Comparison of ENCODE assay signal across 8 mouse cellular contexts in the genomic region with DNA sequence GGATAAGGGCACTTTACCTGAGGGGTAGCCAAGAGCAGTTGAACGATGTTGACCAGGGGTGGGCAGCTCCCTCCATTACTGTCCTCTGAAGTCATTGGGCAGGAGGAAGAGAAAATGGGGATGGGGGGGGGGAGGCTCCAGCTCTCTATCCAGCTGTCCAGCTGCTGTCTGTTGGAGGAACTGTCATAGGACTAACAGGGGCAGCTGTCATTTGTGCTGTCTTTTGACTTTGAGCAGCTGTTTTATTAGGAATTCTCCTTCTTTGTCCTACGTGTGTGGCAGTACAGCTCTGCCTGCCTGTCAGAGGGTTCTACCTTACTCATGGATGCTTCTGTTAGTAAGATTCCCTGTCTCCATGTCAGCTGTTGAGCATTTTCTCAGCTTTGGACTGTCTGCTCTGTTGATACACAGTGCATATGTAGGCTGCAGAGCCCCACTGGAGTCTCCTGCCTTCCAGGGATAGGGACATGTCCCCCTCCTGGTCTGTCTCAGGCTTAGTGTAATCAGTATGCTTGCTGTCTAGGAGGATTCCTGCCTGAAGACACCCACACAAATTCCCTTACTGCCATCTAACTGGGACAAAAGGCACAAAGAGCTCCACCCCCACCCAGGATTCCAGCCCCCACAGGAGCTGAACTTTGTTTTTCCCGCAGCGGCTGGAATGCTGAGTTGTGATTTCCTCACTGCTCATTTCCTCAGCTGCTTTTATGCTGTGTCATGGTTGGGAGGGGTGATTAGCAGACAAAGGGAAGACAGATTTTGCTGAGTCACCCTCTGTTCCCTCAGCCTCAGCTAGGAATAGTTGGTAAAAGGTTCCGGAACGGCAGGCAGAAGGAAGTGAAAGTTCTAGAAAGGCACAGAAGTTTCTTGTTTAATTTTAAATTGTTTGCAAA. TPM values are rescaled to one million over a fixed set of nuclear protein-coding genes. Genes with fewer than 3 reads are reported as not detected.
DNase-seq lines count a peak whose midpoint lies in the region; ATAC-seq and TF ChIP-seq lines count a peak whose summit lies in the region.

No protein-coding gene starts in this region.

- no peak for ATAC-seq in forebrain, embryonic 14.5 days
- peak; percentile 24 for ATAC-seq in heart, embryonic 16.5 days (replicated peaks; ENCODE audit: extremely low read depth, insufficient read depth, low FRiP score)
- ATAC-seq in liver, embryonic 11.5 days (replicated peaks; ENCODE audit: low FRiP score): peak; percentile 40; the same call in 1 of the 2 replicates
- ATAC-seq in monocyte, adult 5-6 weeks (replicated peaks; ENCODE audit: insufficient number of reproducible peaks, low FRiP score, low TSS enrichment, poor library complexity, severe bottlenecking): peak; percentile 53

- H3K9me3 ChIP-seq in forebrain, embryonic 14.5 days (replicated peaks; ENCODE audit: control insufficient read depth, low read length): no peaks in the 10 kb centered on the region
- H3K9me3 ChIP-seq in heart, embryonic 16.5 days (replicated peaks; ENCODE audit: control insufficient read depth, low read length): no peaks in the 10 kb centered on the region
- no peaks in the 10 kb centered on the region for H3K9me3 ChIP-seq in liver, embryonic 11.5 days (ENCODE audit: control insufficient read depth, low read length)

- DNase-seq in 3T3-L1 (ENCODE audit: low read depth, low spot score): peak; percentile 99
- peak; percentile 88 for DNase-seq in adrenal gland, adult 2 months
- DNase-seq in forebrain, embryonic 14.5 days (ENCODE audit: low spot score): peak; percentile 84
- peak; percentile 90 to 93 for DNase-seq in kidney, postnatal 25 days
- DNase-seq in liver, embryonic 11.5 days (ENCODE audit: low spot score): peak; percentile 71

- no peak overlapping the region for H3K4me2 ChIP-seq in forebrain, embryonic 14.5 days (ENCODE audit: low read length)
- H3K4me2 ChIP-seq in heart, embryonic 16.5 days (ENCODE audit: low read depth, low read length): peak overlapping the region; percentile 53
- peak overlapping the region; percentile 37 for H3K4me2 ChIP-seq in liver, embryonic 11.5 days

- no peak for TF ChIP-seq POLR2A in testis, adult 2 months (IDR thresholded peaks at IDR 0.05; ENCODE audit: control insufficient read depth, low read depth, low read length)

- no peak overlapping the region for H3K4me3 ChIP-seq in forebrain, embryonic 14.5 days (ENCODE audit: low read depth, low read length)
- peak overlapping the region; percentile 6 for H3K4me3 ChIP-seq in heart, embryonic 16.5 days (ENCODE audit: low read length)
- H3K4me3 ChIP-seq in liver, embryonic 11.5 days (ENCODE audit: low read depth, low read length): no peak overlapping the region
- no peak overlapping the region for H3K4me3 ChIP-seq in testis, adult 2 months (ENCODE audit: control insufficient read depth, low read depth, low read length)

- 29% methylated on average over 6 of the region's 6 CpGs for WGBS in forebrain, embryonic 14.5 days
- WGBS in heart, embryonic 16.5 days: 8% methylated on average over 6 of the region's 6 CpGs
- WGBS in liver, embryonic 11.5 days: 10% methylated on average over 6 of the region's 6 CpGs

- H3K36me3 ChIP-seq in forebrain, embryonic 14.5 days (ENCODE audit: control insufficient read depth, insufficient read depth, low read length): no peaks in the 10 kb centered on the region
- no peaks in the 10 kb centered on the region for H3K36me3 ChIP-seq in heart, embryonic 16.5 days (ENCODE audit: control insufficient read depth, insufficient read depth)
- H3K36me3 ChIP-seq in liver, embryonic 11.5 days (ENCODE audit: control insufficient read depth, insufficient read depth, low read length): no peaks in the 10 kb centered on the region
- no peaks in the 10 kb centered on the region for H3K36me3 ChIP-seq in testis, adult 2 months (ENCODE audit: control insufficient read depth, insufficient read depth, low read length)

- H3K4me1 ChIP-seq in forebrain, embryonic 14.5 days (ENCODE audit: control insufficient read depth, insufficient read depth, low read length): 0 out of 2 replicates have a peak, but pooled peaks cover 2% of the 10 kb centered on the region
- peaks cover 16% of the 10 kb centered on the region for H3K4me1 ChIP-seq in heart, embryonic 16.5 days (ENCODE audit: control insufficient read depth, insufficient read depth, low read length)
- H3K4me1 ChIP-seq in liver, embryonic 11.5 days (replicated peaks; ENCODE audit: control insufficient read depth, insufficient read depth, low read length): peaks cover 21% of the 10 kb centered on the region
- peaks cover 11% of the 10 kb centered on the region for H3K4me1 ChIP-seq in testis, adult 2 months (ENCODE audit: control insufficient read depth, insufficient read depth, low read length)

- no peak overlapping the region for H3K9ac ChIP-seq in forebrain, embryonic 14.5 days (ENCODE audit: low read length)
- peak overlapping the region; percentile 62 for H3K9ac ChIP-seq in heart, embryonic 16.5 days (ENCODE audit: low read length)
- H3K9ac ChIP-seq in liver, embryonic 11.5 days (ENCODE audit: low read depth, low read length): no peak overlapping the region

- no peaks in the 10 kb centered on the region for H3K27me3 ChIP-seq in forebrain, embryonic 14.5 days (replicated peaks; ENCODE audit: control insufficient read depth, insufficient read depth, low read length)
- H3K27me3 ChIP-seq in heart, embryonic 16.5 days (ENCODE audit: control insufficient read depth, insufficient read depth, low read length): no peaks in the 10 kb centered on the region
- H3K27me3 ChIP-seq in liver, embryonic 11.5 days (replicated peaks; ENCODE audit: control insufficient read depth, insufficient read depth, low read length): no peaks in the 10 kb centered on the region; the same call in 1 of the 2 replicates
- H3K27me3 ChIP-seq in testis, adult 2 months (ENCODE audit: control insufficient read depth, insufficient read depth, low read length): no peaks in the 10 kb centered on the region

- H3K27ac ChIP-seq in forebrain, embryonic 14.5 days (ENCODE audit: low read depth, low read length): peak overlapping the region; percentile 44; the same call in 1 of the 2 replicates
- H3K27ac ChIP-seq in heart, embryonic 16.5 days (ENCODE audit: low read length): peak overlapping the region; percentile 77
- peak overlapping the region; percentile 75 for H3K27ac ChIP-seq in liver, embryonic 11.5 days (ENCODE audit: low read depth, low read length)
- H3K27ac ChIP-seq in testis, adult 2 months (ENCODE audit: control insufficient read depth, insufficient read depth, low read depth, low read length): peak overlapping the region; percentile 46

- no peak for TF ChIP-seq CTCF in testis, adult 2 months (IDR thresholded peaks at IDR 0.05; ENCODE audit: control insufficient read depth, insufficient read depth, insufficient replicate concordance, low read depth, low read length)

RNA-seq across cellular contexts. Expression of gene Hmox1, which starts 4.2 kb away (rescaled TPM):
- total RNA-seq in adrenal gland, adult 2 months (2021): 100 to 1,000 TPM in 1 of 2 experiments, 10 to 100 TPM in 1; 59.0 to 146 TPM
- 37.4 and 66.4 TPM in 2 replicates for polyA plus RNA-seq in adrenal gland, adult 2 months (2012; rRNA removed)
- polyA plus RNA-seq in forebrain, embryonic 14.5 days (2014; fragmentation: Nextera tagmentation; extraction: Ambion mirVana): 3.9 and 4.1 TPM in 2 replicates
- polyA plus RNA-seq in heart, embryonic 16.5 days (2015; fragmentation: Nextera tagmentation; extraction: Ambion mirVana): 16.8 and 17.6 TPM in 2 replicates
- 80.3 and 95.8 TPM in 2 replicates for polyA plus RNA-seq in liver, embryonic 11.5 days (2014; fragmentation: Nextera tagmentation; extraction: Ambion mirVana)
- total RNA-seq in monocyte, adult 5-6 weeks (2017): 50.8 to 61.9 TPM (median 55.9 TPM) in 3 replicates
- 8.6 and 10.9 TPM in 2 replicates for polyA plus RNA-seq in testis, adult 2 months (2012; rRNA removed)

RNA-seq across cellular contexts. Expression of gene Mcm5, which starts 20.1 kb away (rescaled TPM):
- total RNA-seq in adrenal gland, adult 2 months (2021): 1 to 10 TPM; 8.2 to 9.8 TPM
- polyA plus RNA-seq in adrenal gland, adult 2 months (2012; rRNA removed): 6.7 and 7.3 TPM in 2 replicates
- polyA plus RNA-seq in forebrain, embryonic 14.5 days (2014; fragmentation: Nextera tagmentation; extraction: Ambion mirVana): 71.8 and 83.0 TPM in 2 replicates
- polyA plus RNA-seq in heart, embryonic 16.5 days (2015; fragmentation: Nextera tagmentation; extraction: Ambion mirVana): 82.3 and 87.9 TPM in 2 replicates
- polyA plus RNA-seq in liver, embryonic 11.5 days (2014; fragmentation: Nextera tagmentation; extraction: Ambion mirVana): 278 and 324 TPM in 2 replicates
- total RNA-seq in monocyte, adult 5-6 weeks (2017): 28.1 to 55.4 TPM (median 30.7 TPM) in 3 replicates
- polyA plus RNA-seq in testis, adult 2 months (2012; rRNA removed): 16.3 and 18.6 TPM in 2 replicates

RNA-seq across cellular contexts. Expression of gene Tom1, which starts 55.7 kb away (rescaled TPM):
- 10 to 100 TPM; 42.6 to 55.1 TPM for total RNA-seq in adrenal gland, adult 2 months (2021)
- 28.4 and 38.7 TPM in 2 replicates for polyA plus RNA-seq in adrenal gland, adult 2 months (2012; rRNA removed)
- 16.5 and 16.9 TPM in 2 replicates for polyA plus RNA-seq in forebrain, embryonic 14.5 days (2014; fragmentation: Nextera tagmentation; extraction: Ambion mirVana)
- polyA plus RNA-seq in heart, embryonic 16.5 days (2015; fragmentation: Nextera tagmentation; extraction: Ambion mirVana): 42.3 and 51.6 TPM in 2 replicates
- 22.2 and 24.6 TPM in 2 replicates for polyA plus RNA-seq in liver, embryonic 11.5 days (2014; fragmentation: Nextera tagmentation; extraction: Ambion mirVana)
- total RNA-seq in monocyte, adult 5-6 weeks (2017): 21.5 to 55.1 TPM (median 25.0 TPM) in 3 replicates
- 117 and 129 TPM in 2 replicates for polyA plus RNA-seq in testis, adult 2 months (2012; rRNA removed)
